Mouse (Mus musculus) T-helper 17 cell (primary cell): ENCODE results near the gene Ubox5.
"Not testable (repeated sequence)": the region's sequence is repeated elsewhere in the genome, so short reads cannot be mapped to it uniquely, and the experiment has no call there.

ENCODE experiments used
- in situ Hi-C, 2 experiments: fragments of 300-600 bp; cut with MboI, MseI; formaldehyde crosslinking; loops; 1 replicate in 1 of 2; 2 replicates in 1 of 2; pipeline ENCODE4 v1.15.1; 2025; ENCODE audit warnings: high pct_unique_total_duplicates in 2 of 2

Gene Ubox5

GRCm38 (mm10) chr2:130629839-130630203 is at the start of gene Ubox5, which contains the start of gene Fastkd5:
TSS of gene Ubox5 (minus strand) at chr2:130630038.
TSS of gene Fastkd5 (minus strand) at chr2:130630027.
- in situ Hi-C loops = loop anchor here in 1 of 2 experiments (10.0 kb wide), 1 partner anchor 1235 kb away; no protein-coding TSS in a partner anchor

GRCm38 (mm10) chr2:130679154-130679553 is 49.3 kb upstream of the Ubox5 start:
- in situ Hi-C loops = no loop called here

GRCm38 (mm10) chr2:130677211-130677610 is 47.4 kb upstream of the Ubox5 start:
- in situ Hi-C loops = no loop called here

DNA sequence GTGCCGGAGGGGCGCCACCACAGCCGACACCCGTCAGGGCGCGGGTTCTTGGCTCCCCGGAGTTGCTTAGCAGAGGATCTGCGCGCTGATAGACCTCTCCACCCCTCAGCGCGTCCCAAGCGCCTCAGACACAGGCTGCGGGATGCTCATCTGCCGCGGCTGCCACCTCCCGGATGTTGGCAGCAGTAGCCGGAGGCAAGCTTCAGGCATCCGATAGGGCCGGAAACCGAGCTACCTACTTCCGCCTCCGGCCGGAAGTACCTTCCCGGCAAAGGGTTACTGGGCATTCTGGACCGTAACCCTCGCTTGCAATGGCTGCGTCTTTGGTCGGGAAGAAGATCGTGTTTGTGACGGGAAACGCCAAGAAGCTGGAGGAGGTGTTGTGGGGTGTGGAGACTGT is 37.7 kb upstream of the Ubox5 start, which contains the start of gene Itpa:
Gene Itpa (plus strand): TSS at position 52 of the 400 bp plus-strand sequence.
- in situ Hi-C loops = loop anchor here in 1 of 2 experiments (5.0 kb wide), 1 partner anchor 90 kb away; the partner anchor contains the start of gene Oxt

DNA sequence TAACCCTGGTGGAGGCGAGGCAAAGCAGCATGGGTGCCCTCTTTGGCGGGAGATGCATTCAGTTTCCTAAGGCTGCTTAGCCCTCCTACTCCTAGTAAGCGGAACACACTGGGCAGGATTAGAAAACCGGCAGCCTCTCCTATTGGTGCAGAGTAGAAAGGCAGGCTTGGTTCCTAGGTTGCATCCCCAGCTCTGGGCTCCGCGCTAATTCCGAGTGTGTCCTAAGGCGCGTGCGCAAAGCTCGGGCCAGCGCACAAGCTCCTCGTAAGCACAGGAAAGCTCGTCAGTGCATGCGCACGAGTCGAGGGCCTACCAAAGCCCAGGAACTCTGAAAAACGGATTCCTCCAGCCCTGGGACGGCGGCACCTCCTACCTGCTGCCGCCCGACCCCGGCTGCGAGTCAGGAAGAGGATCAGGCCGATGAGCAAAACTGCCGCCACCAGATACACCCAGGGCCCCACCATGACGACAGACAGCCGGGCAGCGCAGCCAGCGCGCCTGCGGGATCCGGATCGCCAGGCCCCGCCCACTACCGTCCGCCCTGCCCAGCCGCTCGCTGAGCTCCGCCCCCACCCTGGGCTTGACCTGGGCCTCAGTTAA is 34.4 kb upstream of the Ubox5 start, which contains the start of gene Ddrgk1:
Gene Ddrgk1 (minus strand): TSS at position 558 of the 600 bp plus-strand sequence.
- in situ Hi-C loops = no loop called here

DNA sequence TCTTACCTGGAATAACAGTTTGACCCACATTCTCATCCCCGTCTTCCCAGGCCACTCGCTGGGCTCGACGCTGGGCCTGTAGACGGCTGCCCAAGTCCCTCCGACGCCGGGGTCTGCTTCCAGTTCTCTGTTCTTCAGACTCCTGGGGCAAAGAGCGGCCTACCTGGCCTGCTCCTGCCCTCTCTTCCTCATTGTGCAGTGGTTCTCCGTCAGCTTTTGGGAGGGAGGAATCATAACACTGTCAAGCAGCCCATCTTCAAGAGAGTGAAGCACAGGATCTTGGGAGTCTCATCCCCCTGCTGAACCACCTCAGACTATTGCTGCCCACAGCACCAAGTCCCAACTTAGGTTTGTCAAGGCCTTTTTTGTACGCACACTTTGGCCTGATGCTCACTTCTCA is 33.5 kb upstream of the Ubox5 start:
- in situ Hi-C loops = no loop called here

DNA sequence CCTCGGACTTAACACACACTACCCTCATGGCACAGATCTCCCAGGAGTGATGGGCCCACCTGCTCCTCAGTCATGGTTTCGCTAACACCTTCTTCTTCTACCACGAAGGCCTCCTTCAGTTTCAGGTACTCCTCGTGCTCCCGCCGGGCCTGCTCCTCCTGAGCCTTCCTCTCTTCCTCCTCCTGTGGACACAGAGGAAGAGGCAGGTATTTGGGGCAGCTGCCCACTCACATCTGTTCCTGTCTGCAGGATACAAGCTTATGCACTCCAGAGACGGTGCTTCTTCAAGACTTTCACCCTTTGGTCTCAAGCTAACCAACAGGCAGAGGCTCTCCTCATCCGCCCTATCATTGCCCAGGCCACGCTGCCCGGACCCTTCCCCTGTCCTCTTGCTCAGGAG is 28.7 kb upstream of the Ubox5 start:
- in situ Hi-C loops = no loop called here

GRCm38 (mm10) chr2:130657541-130657940 is 27.7 kb upstream of the Ubox5 start:
- in situ Hi-C loops = no loop called here

- in situ Hi-C loops = no loop called here
These were observed 26.7 kb upstream of the Ubox5 start for GRCm38 (mm10) chr2:130656536-130656935.

DNA sequence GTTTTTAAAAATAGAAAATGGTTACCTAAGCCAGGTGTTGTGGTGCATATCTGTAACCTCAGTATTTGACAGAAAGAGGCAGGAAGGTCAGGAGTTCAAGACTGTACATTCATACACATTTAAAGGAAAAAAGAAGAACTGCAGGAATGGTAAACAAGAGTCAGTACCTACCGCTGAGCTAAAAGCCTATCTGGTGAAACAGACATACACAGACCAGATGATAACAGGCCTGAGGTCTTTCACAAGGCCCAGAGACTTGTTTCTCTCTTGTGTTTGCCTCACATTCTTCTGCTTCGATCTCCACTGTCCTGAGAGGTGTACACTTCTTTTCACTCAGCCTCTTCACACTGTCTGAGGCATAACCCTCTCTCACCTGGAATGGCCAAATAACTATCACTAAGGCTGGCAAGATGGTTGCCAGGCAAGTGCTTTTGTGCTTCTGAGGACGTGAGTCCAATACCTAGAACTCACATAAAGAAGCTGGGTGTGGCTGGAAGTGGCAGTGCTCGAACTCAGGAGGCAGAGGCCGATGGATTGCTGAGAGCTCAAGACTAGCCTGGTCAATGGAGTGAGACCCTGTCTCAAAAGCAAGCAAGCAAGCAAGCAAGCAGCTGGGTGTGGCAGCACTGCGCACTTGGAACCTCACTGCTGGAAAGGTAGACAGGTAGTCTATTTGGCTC is 26.0 kb upstream of the Ubox5 start:
- in situ Hi-C loops = no loop called here

- in situ Hi-C loops = no loop called here
These were observed 23.9 kb upstream of the Ubox5 start for GRCm38 (mm10) chr2:130653760-130654159.

DNA sequence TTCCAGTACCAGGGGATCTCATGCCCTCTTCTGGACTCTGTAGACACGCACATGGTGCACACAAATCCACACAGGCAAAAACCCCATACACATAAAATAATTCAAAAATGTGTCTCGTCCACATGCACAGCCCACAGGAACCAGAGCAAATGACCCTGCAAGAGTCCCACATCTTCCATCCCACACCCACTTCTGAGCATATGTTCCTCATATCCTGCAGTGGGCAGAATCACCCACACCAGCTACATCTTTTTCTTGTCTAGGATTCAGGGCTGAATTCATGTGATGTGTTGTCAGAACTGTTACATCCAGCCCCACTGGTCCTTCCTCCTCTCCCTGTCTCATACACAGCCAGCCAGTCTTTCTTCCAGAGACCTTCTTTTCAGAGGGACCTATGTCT is 23.5 kb upstream of the Ubox5 start:
- in situ Hi-C loops = no loop called here

DNA sequence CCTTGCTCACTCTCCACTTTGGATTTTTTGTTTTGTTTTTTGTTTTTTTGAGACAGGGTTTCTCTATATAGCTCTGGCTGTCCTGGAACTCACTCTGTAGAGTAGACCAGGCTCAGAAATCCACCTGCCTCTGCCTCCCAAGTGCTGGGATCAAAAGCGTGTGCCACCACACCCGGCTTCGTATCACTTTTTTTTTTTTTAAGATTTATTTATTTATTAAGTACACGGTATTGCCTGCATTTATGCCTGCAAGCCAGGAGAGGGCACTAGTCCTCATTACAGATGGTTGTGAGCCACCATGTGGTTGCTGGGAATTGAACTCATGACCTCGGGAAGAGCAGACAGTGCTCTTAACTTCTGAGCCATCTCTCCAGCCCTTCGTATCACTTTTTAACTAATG is 19.2 kb upstream of the Ubox5 start:
- in situ Hi-C loops = not testable (repeated sequence)

DNA sequence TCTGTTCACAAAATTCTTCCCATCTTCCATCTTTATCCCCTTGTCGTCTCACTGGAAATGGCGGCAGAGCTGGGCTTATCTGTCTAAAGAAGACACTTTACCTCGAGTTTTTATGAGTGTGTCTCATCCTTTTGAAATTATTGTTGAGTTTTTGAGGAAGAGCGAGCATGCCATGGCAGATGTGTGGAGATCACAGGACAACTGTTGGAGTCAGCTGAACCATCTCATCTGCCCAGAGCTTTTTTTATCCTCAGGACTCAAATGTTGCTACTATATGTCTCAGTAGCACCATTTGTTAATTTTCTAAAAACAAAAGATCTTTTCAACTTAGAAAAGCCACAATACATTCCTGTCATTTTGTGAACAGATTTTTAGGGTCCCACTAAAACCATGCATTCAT is 15.4 kb upstream of the Ubox5 start:
- in situ Hi-C loops = no loop called here

- in situ Hi-C loops = no loop called here
These were observed 13.0 kb upstream of the Ubox5 start, which contains the start of gene Lzts3 for GRCm38 (mm10) chr2:130642684-130643369. TSS of gene Lzts3 (minus strand) at chr2:130642803.

DNA sequence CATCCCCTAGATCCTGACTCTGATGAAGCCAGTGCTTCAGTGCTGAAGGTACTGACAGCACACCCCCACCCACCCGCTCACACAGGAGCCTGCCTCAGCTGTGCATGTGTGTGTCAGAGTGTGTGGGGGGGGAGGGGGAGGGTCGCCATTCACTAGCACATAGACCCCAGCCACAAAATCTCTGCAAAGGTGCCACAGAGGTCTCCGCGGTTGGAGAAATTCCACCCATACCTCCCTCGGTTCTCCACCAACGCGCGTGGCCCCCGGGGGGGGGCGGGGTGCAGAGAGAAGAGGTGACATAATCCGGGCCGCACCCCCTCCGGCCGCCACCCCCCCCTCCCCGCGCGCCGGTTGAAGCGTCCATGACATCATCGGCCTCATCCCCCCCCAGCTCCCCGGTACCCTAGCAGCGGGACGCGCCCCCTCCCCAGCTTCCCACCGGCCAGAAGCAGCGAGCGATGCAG is 12.4 kb upstream of the Ubox5 start:
- in situ Hi-C loops = no loop called here

GRCm38 (mm10) chr2:130641351-130642025 is 11.7 kb upstream of the Ubox5 start:
- in situ Hi-C loops = no loop called here

- in situ Hi-C loops = loop anchor here in 1 of 2 experiments (5.0 kb wide), 1 partner anchor 58 kb away; the partner anchor contains the start of gene Slc4a11
These were observed 9.4 kb upstream of the Ubox5 start for GRCm38 (mm10) chr2:130639276-130639675.

DNA sequence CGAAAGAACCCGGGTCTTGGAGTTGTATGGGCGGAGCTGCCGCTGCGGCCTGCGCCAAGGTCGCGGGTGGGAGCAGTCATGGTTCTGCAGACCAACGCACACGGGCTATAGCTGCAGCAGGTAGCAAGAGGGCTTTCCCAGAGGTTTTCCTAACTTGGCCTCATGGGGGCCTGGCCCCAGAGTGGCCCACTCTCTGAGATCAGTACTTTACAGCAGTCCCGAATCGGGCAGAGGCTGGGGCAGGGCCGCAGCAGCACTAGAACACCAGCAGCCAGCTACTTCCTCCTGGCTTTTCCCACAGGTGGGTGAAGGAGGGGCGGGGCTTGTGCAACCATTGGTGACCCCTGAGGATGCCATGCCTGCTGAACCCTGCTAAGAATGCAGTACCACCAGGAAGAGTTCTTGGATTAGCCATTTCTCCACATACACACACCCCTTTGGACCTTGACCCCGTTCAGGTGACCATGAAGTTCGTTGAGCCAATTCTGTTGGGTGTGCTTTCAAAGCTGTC is 8.3 kb upstream of the Ubox5 start:
- in situ Hi-C loops = loop anchor here in 1 of 2 experiments (5.0 kb wide), 1 partner anchor 59 kb away; the partner anchor contains the start of gene Slc4a11

- in situ Hi-C loops = loop anchor here in 1 of 2 experiments (5.0 kb wide), 1 partner anchor 61 kb away; the partner anchor contains the start of gene Slc4a11
These were observed 6.0 kb upstream of the Ubox5 start for GRCm38 (mm10) chr2:130635847-130636246.
